Mouse (Mus musculus) liver, postnatal 0 days (tissue): ENCODE measurements at regions not wholly inside any gene's neighbourhood (a gene's known extent, or its start where the extent isn't known, plus 50 kb on each side); places are given as distances from the start of the nearest gene placed in this dataset.

Source experiments
- ATAC-seq: fragments of 200-750 bp; cut with Nextera tagmentation; 2 replicates; pipeline ENCODE4 v1.8.0; 2017; ENCODE audit warnings: mild to moderate bottlenecking, moderate library complexity
- DNase-seq: peaks from one replicate; pipeline ENCODE4 v3.0.0-alpha.2; 2016
- H3K27ac ChIP-seq: fragments of 300-500 bp; sonication (generic); 2 replicates; pipeline ENCODE4 v1.5.1; 2014; ENCODE audit warnings: antibody characterized with exemption, moderate library complexity, mild to moderate bottlenecking, low read depth
- H3K27me3 ChIP-seq: fragments of 300-500 bp; sonication (generic); 2 replicates; pipeline ENCODE4 v1.6.1; 2014; ENCODE audit warnings: low read length, control low read depth, mixed read lengths; ENCODE audit not compliant: insufficient read depth
- H3K36me3 ChIP-seq: fragments of 300-500 bp; sonication (generic); replicated peaks from 2 replicates; pipeline ENCODE4 v1.6.1; 2014; ENCODE audit warnings: mild to moderate bottlenecking, control low read depth, low read length, moderate library complexity, mixed read lengths; ENCODE audit not compliant: insufficient read depth
- H3K4me1 ChIP-seq: fragments of 300-500 bp; sonication (generic); 2 replicates; pipeline ENCODE4 v1.6.1; 2014; ENCODE audit warnings: antibody characterized with exemption, mild to moderate bottlenecking, control low read depth; ENCODE audit not compliant: insufficient read depth
- H3K4me2 ChIP-seq: fragments of 300-500 bp; sonication (generic); 2 replicates; pipeline ENCODE4 v1.6.1; 2014; ENCODE audit warnings: low read depth, mild to moderate bottlenecking, low read length, moderate library complexity, mixed read lengths
- H3K4me3 ChIP-seq: fragments of 300-500 bp; sonication (generic); 2 replicates; pipeline ENCODE4 v1.5.1; 2014; ENCODE audit warnings: low read depth, low read length
- H3K9ac ChIP-seq: fragments of 300-500 bp; sonication (generic); replicated peaks from 2 replicates; pipeline ENCODE4 v1.6.1; 2014; ENCODE audit warnings: mild to moderate bottlenecking, moderate library complexity
- H3K9me3 ChIP-seq: fragments of 300-500 bp; sonication (generic); 2 replicates; pipeline ENCODE4 v1.6.1; 2016; ENCODE audit warnings: mild to moderate bottlenecking, control low read depth, low read length, mixed read lengths
- CTCF ChIP-seq: sonication (generic); IDR thresholded peaks from 2 replicates; pipeline ENCODE4 v1.5.1; 2016; ENCODE audit warnings: antibody characterized with exemption, low read depth
- EP300 ChIP-seq: IDR thresholded peaks from 2 replicates; pipeline ENCODE4 v1.6.1; 2016; ENCODE audit warnings: antibody characterized with exemption, low read depth, mild to moderate bottlenecking
- WGBS: fragments of 180-500 bp; shearing (Covaris S2); extraction: QIAGEN DNeasy Blood & Tissue Kit; methylation state at CpG from one replicate; pipeline ENCODE4 v1.1.7; 2014; ENCODE audit not compliant: insufficient replicate concordance; 5-methylcytosine and 5-hydroxymethylcytosine counted together

DNA sequence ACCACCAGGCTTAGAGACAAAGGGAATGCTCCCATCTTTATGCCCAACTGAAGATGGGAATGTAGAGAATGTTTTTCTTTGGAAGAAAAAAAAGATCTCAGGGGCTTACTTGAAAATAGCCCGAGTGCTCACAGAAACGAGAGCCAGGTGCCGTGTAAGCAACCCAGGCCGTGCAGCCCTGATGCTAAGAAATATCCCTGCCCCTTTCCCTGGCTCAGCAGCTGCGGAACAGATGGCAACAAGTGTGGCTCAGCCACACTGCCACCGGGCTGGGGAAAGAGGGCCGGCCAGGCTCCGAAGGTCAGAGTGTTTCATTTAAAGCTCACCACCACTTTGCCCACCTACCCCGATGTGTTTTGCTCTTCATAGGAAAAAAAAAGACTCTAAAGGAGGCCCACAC is 205.7 kb upstream of the Kbtbd8 start:
- no peak for ATAC-seq
- WGBS, result 79% methylated on average over 9 of the region's 9 CpGs
- H3K4me1 ChIP-seq, result no peaks in the 10 kb centered on the region
- no peak overlapping the region for H3K27ac ChIP-seq
- no peaks in the 10 kb centered on the region for H3K36me3 ChIP-seq
- no peak overlapping the region for H3K4me2 ChIP-seq
- H3K27me3 ChIP-seq, result no peaks in the 10 kb centered on the region
- DNase-seq, result no peak
- no peak overlapping the region for H3K9ac ChIP-seq
- H3K4me3 ChIP-seq, result no peak overlapping the region
- no peaks in the 10 kb centered on the region for H3K9me3 ChIP-seq
- no peak for TF ChIP-seq EP300
- no peak for TF ChIP-seq CTCF

DNA sequence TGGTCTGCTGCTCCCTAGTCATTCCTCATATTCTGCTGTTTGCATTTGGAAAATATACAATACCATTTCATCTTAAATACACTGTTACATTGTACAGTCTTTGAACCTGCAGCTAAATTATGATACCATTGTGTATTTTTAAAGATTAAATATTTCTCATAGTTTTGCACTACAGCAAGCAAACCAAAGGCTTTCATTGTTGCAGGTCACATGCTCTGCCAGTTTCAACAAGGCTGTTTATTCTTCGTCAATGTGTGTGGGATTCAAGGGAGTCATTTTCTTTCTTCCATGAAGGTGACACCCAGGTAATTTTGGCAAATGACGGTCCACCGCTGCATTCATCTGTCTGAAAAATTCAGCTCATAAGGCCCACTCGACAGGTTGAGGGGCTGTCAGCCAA is 200.9 kb upstream of the Lrig1 start:
- H3K27me3 ChIP-seq, result no peaks in the 10 kb centered on the region
- TF ChIP-seq EP300 (no peak), CTCF (no peak)
- no peaks in the 10 kb centered on the region for H3K9me3 ChIP-seq
- no peak overlapping the region for H3K27ac ChIP-seq
- H3K4me1 ChIP-seq, result no peaks in the 10 kb centered on the region
- ATAC-seq, result no peak
- no peaks in the 10 kb centered on the region for H3K36me3 ChIP-seq
- H3K4me2 ChIP-seq, result no peak overlapping the region
- DNase-seq, result no peak
- 78% methylated on average over 4 of the region's 4 CpGs for WGBS
- no peak overlapping the region for H3K4me3 ChIP-seq
- H3K9ac ChIP-seq, result no peak overlapping the region

DNA sequence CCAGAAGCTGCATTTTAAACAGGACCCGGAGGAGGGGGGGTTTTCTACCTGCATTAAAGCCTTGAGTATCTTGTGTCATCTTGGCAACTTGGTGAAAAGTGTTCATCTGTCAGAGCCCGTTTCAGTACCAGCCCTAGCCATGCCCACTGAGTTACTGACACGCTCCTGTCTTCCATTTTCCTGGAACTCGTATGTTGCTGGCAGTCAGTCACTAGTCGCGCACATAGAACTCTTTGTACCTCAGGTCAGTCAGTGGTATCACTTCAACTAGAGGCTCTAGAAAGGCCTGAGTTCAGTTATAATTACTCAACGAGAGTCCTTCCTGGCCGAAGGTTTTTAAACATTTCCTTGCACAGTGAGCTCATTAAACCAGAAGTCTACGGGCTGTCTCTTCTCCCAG is 198.9 kb upstream of the Lrig1 start:
- Histone ChIP-seq H3K9me3 (no peaks in the 10 kb centered on the region), H3K27me3 (no peaks in the 10 kb centered on the region), H3K36me3 (no peaks in the 10 kb centered on the region), H3K4me1 (no peaks in the 10 kb centered on the region), H3K4me2 (no peak overlapping the region), H3K9ac (no peak overlapping the region), H3K27ac (no peak overlapping the region), H3K4me3 (no peak overlapping the region)
- TF ChIP-seq EP300, result no peak
- TF ChIP-seq CTCF, result no peak
- WGBS, result 78% methylated on average over 9 of the region's 9 CpGs
- DNase-seq (no peak), ATAC-seq (no peak)

DNA sequence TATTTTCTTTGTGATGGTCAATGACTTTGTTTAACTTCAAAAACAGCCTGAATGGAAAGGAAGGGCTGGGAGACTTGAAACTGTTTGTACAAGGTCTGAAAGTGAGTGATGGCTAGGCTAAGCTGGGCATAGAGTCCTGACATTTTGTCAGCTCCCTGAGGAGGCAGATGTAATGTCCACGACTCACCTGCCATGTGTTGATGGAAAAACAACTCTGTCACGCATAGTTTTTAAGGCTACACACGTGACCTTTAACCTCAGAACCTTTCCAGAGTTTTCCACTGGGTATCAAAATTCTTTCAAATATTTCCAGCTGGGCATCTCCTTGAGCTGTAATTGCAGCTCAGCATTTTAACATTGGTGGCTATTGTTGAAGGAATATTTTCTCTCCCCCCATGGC is 190.2 kb upstream of the Lrig1 start:
- Histone ChIP-seq H3K4me2 (no peak overlapping the region), H3K27me3 (no peaks in the 10 kb centered on the region), H3K4me1 (no peaks in the 10 kb centered on the region), H3K4me3 (no peak overlapping the region), H3K36me3 (no peaks in the 10 kb centered on the region), H3K27ac (no peak overlapping the region), H3K9me3 (no peaks in the 10 kb centered on the region), H3K9ac (no peak overlapping the region)
- ATAC-seq, result no peak
- 62% methylated on average over 3 of the region's 3 CpGs for WGBS
- TF ChIP-seq CTCF (no peak), EP300 (no peak)
- DNase-seq, result no peak

DNA sequence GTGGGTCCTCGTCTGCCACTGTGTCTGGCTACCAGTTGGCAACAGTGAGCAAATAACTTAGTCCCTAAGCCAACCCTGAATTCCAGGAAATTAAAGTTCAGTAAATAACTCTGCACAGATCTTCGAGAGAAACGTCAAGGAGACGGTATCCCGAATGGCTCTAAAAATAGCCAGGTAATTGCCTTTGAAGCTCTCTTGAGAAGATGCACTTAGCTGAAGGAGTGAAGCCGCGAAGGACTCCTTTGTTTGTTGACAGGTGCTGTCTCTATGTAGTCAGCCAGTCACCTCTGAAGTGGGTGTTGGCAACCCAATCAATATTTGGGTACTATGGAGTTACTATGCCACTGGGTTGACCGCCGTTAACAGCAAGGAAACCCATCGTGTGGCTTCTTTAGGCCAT is 189.3 kb upstream of the Lrig1 start:
- no peak overlapping the region for H3K9ac ChIP-seq
- no peaks in the 10 kb centered on the region for H3K9me3 ChIP-seq
- no peaks in the 10 kb centered on the region for H3K27me3 ChIP-seq
- no peak overlapping the region for H3K4me3 ChIP-seq
- WGBS, result 66% methylated on average over 10 of the region's 10 CpGs
- ATAC-seq (no peak), DNase-seq (no peak)
- no peaks in the 10 kb centered on the region for H3K4me1 ChIP-seq
- H3K4me2 ChIP-seq, result no peak overlapping the region
- TF ChIP-seq CTCF (no peak), EP300 (no peak)
- no peaks in the 10 kb centered on the region for H3K36me3 ChIP-seq
- H3K27ac ChIP-seq, result no peak overlapping the region

DNA sequence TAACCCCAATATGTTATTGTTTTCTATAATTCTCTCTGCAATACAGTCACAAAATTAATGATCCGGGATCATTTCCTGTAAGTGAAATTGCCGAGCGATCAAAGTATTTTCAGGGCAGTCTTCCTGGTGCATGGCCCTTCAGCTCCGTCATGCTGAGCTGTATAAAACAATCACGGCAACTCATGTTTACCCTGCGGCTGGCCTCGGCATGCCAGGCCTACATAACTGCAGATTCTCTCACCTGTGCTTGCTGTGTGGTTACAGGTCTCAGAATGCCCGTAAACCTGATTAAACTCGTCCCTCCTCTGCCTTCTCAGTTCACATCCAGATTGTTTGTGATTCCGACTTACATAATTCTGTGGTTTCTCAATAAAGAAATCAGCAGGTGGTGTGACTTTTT is 181.2 kb upstream of the Lrig1 start:
- H3K36me3 ChIP-seq, result no peaks in the 10 kb centered on the region
- no peaks in the 10 kb centered on the region for H3K4me1 ChIP-seq
- H3K27ac ChIP-seq, result no peak overlapping the region
- no peak overlapping the region for H3K9ac ChIP-seq
- DNase-seq (no peak), ATAC-seq (no peak)
- no peaks in the 10 kb centered on the region for H3K9me3 ChIP-seq
- no peaks in the 10 kb centered on the region for H3K27me3 ChIP-seq
- no peak overlapping the region for H3K4me3 ChIP-seq
- WGBS, result 71% methylated on average over 10 of the region's 10 CpGs
- no peak overlapping the region for H3K4me2 ChIP-seq
- TF ChIP-seq CTCF, result no peak
- TF ChIP-seq EP300, result no peak

DNA sequence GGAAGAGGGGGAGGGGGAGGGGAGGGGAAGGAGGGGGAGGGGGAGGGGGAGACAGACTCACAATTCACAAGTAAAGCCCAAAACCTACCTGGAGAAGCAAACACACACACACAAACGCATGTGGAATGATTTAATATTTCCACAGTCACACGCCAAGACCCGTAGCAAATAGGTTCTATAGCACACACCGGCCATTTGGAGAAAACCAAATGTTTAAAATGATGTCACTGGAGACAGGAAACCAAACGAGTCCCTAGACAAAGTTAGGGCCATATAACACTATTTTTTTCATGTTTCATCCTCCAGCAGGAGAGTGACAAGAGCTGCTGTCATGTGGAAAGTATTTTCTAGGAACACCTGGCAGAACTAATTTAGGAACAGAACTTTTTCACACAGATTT is 175.9 kb upstream of the Lrig1 start:
- no peak overlapping the region for H3K27ac ChIP-seq
- no peak for TF ChIP-seq EP300
- TF ChIP-seq CTCF, result no peak
- ATAC-seq (no peak), DNase-seq (no peak)
- H3K9me3 ChIP-seq, result no peaks in the 10 kb centered on the region
- H3K27me3 ChIP-seq, result no peaks in the 10 kb centered on the region
- H3K36me3 ChIP-seq, result no peaks in the 10 kb centered on the region
- no peaks in the 10 kb centered on the region for H3K4me1 ChIP-seq
- H3K4me2 ChIP-seq, result no peak overlapping the region
- H3K4me3 ChIP-seq, result no peak overlapping the region
- no peak overlapping the region for H3K9ac ChIP-seq
- WGBS, result 65% methylated on average over 5 of the region's 5 CpGs
